Mouse (Mus musculus) brain, embryonic 14.5 days (tissue): ENCODE data around the gene Cyb5r2. TPM values are rescaled to one million over a fixed set of nuclear protein-coding genes. Genes with fewer than 3 reads are reported as not detected.

ENCODE experiments used
- DNase-seq: peaks from one replicate; pipeline ENCODE4 v3.0.0-alpha.2; 2011; ENCODE audit warnings: low read depth
- CTCF ChIP-seq: fragments of 200-500 bp; IDR thresholded peaks from 2 replicates; pipeline ENCODE4 v1.5.1; 2012; ENCODE audit warnings: inconsistent platforms, mild to moderate bottlenecking, moderate library complexity, borderline replicate concordance; ENCODE audit not compliant: insufficient read depth, insufficient read length; ENCODE audit errors: extremely low read depth
- POLR2A ChIP-seq: fragments of 200-500 bp; IDR thresholded peaks from 2 replicates; pipeline ENCODE4 v1.6.1; 2012; ENCODE audit warnings: mild to moderate bottlenecking, inconsistent platforms, borderline replicate concordance; ENCODE audit not compliant: poor library complexity, insufficient read depth, insufficient read length, severe bottlenecking; ENCODE audit errors: extremely low read depth
- polyA plus RNA-seq: library from polyadenylated mRNA; depleted of rRNA; stranded (reverse); fragments of >200 nt; gene quantifications from 2 replicates; pipeline ENCODE4 v1.2.3, GENCODE M21; 2012; rRNA removed

The Cyb5r2 gene
- 0.11 and 0.14 TPM in 2 replicates for polyA plus RNA-seq

- peak; percentile 37 for DNase-seq
- TF ChIP-seq POLR2A (no peak), CTCF (no peak)
These were observed at the start of gene Cyb5r2 for GRCm38 (mm10) chr7:107757308-107758151. Gene Cyb5r2, minus strand, starts transcription at chr7:107758032.

GRCm38 (mm10) chr7:107802138-107802537 lies 44.3 kb upstream of the Cyb5r2 start:
- DNase-seq, result no peak
- TF ChIP-seq CTCF (no peak), POLR2A (no peak)

- DNase-seq, result no peak
- TF ChIP-seq POLR2A (no peak), CTCF (no peak)
These were observed 43.3 kb upstream of the Cyb5r2 start, which contains the start of gene Ovch2 for GRCm38 (mm10) chr7:107801108-107801507. Gene Ovch2, minus strand, starts transcription at chr7:107801208.

- no peak for DNase-seq
- TF ChIP-seq CTCF (no peak), POLR2A (no peak)
These were observed 38.7 kb upstream of the Cyb5r2 start for GRCm38 (mm10) chr7:107796500-107796899.

DNA sequence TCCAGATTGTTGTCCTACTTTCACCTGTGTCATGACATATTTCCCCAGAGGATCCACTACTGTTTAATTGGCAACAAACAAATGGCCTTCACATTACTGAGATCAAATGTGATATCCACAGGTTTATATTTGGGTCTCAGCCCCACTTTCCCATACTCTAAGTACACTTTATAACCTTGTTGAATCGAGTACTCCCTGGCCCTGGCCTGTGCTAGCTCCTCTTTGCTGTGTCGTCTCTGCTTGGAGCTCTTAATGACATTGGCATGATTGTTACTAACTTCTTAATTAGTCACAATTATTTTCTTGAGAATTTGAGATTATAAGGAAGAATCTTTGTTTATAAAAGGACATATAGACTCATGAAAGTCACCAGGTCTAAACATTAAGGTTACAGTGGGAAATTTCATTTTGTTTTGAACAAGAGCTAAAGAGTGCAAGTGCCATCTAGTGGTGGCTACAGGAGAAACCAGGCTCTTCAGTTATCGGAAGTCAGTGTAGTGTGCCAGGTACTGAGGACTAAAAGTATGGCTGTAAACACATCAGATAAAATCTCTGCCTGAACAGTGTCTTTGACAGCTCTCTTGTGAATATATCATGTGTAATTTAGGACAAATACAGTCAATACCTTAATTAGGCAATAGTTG lies 30.3 kb upstream of the Cyb5r2 start:
- TF ChIP-seq CTCF (peak; percentile 69; the same call in 1 of the 2 replicates), POLR2A (no peak)

DNA sequence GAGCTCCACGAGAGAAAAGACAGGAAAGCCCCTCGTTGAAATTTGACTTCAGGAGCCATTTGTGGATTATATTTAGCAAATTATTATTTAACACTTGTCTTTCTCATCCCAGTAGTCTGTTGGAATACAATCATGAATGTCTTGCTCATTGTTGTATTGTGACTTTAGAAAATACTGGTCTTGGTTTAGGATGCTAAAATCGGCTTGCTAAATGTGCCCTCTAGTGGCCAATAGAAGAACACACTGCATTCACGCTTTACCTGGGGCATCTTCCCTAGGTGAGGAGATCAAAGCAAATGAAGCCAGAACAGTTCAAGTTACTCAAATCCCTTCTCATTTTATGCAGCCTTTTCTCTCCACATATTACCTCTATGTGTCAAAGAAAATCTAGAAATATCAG lies 21.8 kb upstream of the Cyb5r2 start:
- TF ChIP-seq CTCF, result peak; percentile 69; the same call in 1 of the 2 replicates
- TF ChIP-seq POLR2A, result no peak
- DNase-seq, result peak; percentile 39

More for the DNA sequence above, 30.3 kb upstream of the Cyb5r2 start:
- DNase-seq, result peak; percentile 67

DNA sequence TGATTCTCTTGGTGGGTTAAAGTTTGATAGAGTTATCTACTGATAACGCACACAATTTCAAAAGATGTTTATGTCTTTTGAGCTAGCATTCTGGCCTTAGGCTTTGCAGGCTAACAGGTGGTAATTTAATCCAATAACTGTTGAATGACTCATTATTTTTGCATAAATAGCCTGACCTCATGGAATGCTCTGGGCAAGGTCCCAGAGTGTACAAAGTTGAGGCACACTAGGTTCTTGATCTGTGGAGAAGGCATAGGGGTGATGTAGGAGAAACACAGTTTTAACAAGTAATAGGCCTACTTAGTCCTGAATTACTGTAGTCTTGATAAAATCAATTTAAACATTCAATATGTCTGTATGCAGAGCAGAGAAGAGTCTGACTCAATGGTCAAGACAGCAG lies 20.4 kb upstream of the Cyb5r2 start:
- TF ChIP-seq POLR2A (no peak), CTCF (no peak)
- DNase-seq, result no peak

DNA sequence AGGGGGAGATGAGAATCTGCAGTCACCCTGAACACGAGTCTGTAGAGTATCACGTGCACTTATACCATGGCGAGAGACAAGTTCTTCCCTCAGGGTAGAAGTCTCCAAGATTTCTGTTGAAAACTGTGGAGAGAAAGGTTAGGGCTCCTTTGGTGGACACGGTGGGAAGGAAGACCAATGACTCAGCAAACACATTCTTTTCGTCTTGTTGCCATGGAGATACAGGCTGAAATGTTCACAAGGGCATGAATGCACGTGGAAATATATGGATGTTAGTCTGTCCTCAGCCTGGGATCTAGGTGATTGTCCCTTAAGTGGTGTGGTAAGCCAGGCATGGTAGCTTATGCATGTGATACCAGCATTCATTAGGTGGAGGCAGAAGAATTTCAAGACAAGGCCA lies 13.0 kb upstream of the Cyb5r2 start:
- no peak for DNase-seq

GRCm38 (mm10) chr7:107756748-107757147 lies 1.1 kb downstream of the Cyb5r2 start:
- TF ChIP-seq CTCF (no peak), POLR2A (no peak)

More for the DNA sequence above, 13.0 kb upstream of the Cyb5r2 start:
- no peak for TF ChIP-seq POLR2A
- no peak for TF ChIP-seq CTCF

GRCm38 (mm10) chr7:107755905-107756304 lies 1.9 kb downstream of the Cyb5r2 start:
- no peak for TF ChIP-seq CTCF
- TF ChIP-seq POLR2A, result no peak
- no peak for DNase-seq

More at GRCm38 (mm10) chr7:107756748-107757147, 1.1 kb downstream of the Cyb5r2 start:
- DNase-seq, result no peak

- TF ChIP-seq CTCF (no peak), POLR2A (no peak)
- peak; percentile 6 for DNase-seq
These were observed 5.8 kb downstream of the Cyb5r2 start for GRCm38 (mm10) chr7:107752031-107752520.

GRCm38 (mm10) chr7:107749721-107750120 lies 8.1 kb downstream of the Cyb5r2 start:
- DNase-seq, result no peak
- TF ChIP-seq POLR2A (no peak), CTCF (no peak)

DNA sequence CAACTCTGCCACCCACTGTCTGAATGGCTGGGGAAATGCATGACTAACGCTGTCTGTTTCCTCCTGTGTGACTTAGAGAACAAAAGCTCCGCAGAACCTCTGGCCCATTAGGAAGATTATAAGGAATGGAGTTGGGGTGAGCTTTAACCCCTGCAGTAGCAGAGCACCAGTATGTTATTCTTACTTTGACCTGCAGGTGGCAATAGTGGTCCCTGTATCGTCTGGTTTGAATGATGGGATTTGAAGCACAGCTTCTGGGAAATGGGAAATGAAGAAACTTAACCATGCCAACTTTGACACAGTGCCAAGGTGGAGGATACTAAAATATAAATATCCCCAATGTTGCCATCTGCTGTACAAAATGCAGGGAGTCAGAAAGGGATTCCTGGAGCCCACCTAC lies 8.6 kb downstream of the Cyb5r2 start:
- TF ChIP-seq CTCF (peak; percentile 71; the same call in 1 of the 2 replicates), POLR2A (no peak)
- DNase-seq, result peak; percentile 75
